Mouse (Mus musculus) forebrain, embryonic 12.5 days (tissue): Measurements from ENCODE around the gene Lyg2. TPM values are rescaled to one million over a fixed set of nuclear protein-coding genes. Genes with fewer than 3 reads are reported as not detected.

Source experiments
- polyA plus RNA-seq: library from polyadenylated mRNA; unstranded; fragments of >200 nt; fragmentation: Nextera tagmentation; extraction: Ambion mirVana; gene quantifications from 2 replicates; pipeline ENCODE4 v1.2.1, GENCODE M21; 2016

Lyg2 gene
- polyA plus RNA-seq, 1 experiment from 2014 or later: not detected

Other genes with a start within 250 kb of the Lyg2 start
- gene 2010300C02Rik, start 196.4 kb downstream of the Lyg2 start, polyA plus RNA-seq: 1.1 and 1.5 TPM in 2 replicates
- gene Tsga10, start 50.1 kb downstream of the Lyg2 start, polyA plus RNA-seq: 18.3 and 20.2 TPM in 2 replicates
- 7.9 and 9.3 TPM in 2 replicates for gene Lipt1, start 44.8 kb downstream of the Lyg2 start, polyA plus RNA-seq
- 22.1 and 23.1 TPM in 2 replicates for gene Mitd1, start 26.1 kb downstream of the Lyg2 start, polyA plus RNA-seq
- gene Mrpl30, start 26.0 kb downstream of the Lyg2 start, polyA plus RNA-seq: 213 and 215 TPM in 2 replicates
- not detected in 2 replicates for gene Lyg1, start 41.3 kb upstream of the Lyg2 start, polyA plus RNA-seq
- 150 and 153 TPM in 2 replicates for gene Txndc9, start 81.4 kb upstream of the Lyg2 start, polyA plus RNA-seq
- gene Eif5b, start 81.5 kb upstream of the Lyg2 start, polyA plus RNA-seq: 33.8 and 34.3 TPM in 2 replicates
- gene Rev1, start 213.3 kb upstream of the Lyg2 start, polyA plus RNA-seq: 47.9 and 48.6 TPM in 2 replicates